Mouse (Mus musculus): Measurements from ENCODE around the gene Hpse.

DNA sequence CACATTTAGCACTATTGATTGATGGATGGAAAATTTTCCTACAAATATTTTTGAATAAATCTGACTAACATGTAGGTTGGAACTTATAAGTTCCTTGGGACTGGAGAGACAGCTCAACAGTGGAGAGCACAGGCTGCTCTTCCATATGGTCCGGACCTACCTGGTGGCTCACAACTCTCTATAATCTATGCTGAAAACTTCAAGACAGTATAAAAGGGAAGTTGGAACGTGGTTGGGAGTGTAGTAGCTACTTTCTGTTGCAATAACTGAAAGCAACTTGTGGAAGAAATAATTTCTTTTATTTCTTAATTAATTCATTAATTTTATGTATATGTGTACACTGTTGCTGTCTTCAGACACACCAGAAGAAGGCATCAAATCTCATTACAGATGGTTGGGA is 22.1 kb downstream of the Hpse start:
- TF ChIP-seq CTCF (conservative IDR thresholded peaks at IDR 0.05; ENCODE audit: low read length): no peak
- no peak for TF ChIP-seq POU5F1 (IDR thresholded peaks at IDR 0.05; ENCODE audit: borderline replicate concordance, low read length)

Measured in E14TG2a.4 (cell line).